Mouse (Mus musculus) thymus, adult 18-20 months (tissue): Measurements from ENCODE around the gene Phf2.

Experiments used
- DNase-seq, 2 experiments: peaks; one replicate each; pipeline ENCODE4 v3.0.0; 2022; ENCODE audit warnings: mixed read lengths in 2 of 2

Phf2 gene

GRCm38 (mm10) chr13:48870771-48871731 lies at the start of gene Phf2:
TSS of gene Phf2 (minus strand) at chr13:48871119.
- DNase-seq, result peak in 1 of 2 experiments; percentile 34

GRCm38 (mm10) chr13:48919756-48920415 lies 49.0 kb upstream of the Phf2 start:
- no peak for DNase-seq

DNA sequence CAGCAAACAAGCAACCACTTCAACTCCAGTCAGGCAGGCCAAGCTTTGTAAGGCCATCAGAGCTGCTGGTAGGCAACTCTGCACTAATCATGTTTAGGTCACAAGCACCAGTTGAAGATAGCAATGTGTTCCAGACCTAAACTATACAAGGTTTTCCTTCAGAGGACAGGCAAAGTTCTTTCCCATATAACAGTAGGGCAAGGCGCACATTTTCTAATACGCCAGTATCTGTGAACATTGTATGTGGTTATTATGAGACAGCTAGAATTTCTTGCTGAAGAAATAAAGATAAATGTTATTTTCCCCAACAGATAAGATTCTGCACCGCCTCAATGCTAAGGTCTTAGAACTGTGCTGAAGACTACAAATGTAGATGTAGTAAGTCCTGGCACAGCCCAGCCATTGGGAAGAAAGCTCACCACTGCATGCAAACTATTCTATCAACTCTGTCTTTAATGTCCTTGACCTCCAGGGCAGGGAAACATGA lies 46.2 kb upstream of the Phf2 start:
- DNase-seq, result no peak

- DNase-seq, result no peak
These were observed 42.8 kb upstream of the Phf2 start for GRCm38 (mm10) chr13:48913680-48914079.

DNA sequence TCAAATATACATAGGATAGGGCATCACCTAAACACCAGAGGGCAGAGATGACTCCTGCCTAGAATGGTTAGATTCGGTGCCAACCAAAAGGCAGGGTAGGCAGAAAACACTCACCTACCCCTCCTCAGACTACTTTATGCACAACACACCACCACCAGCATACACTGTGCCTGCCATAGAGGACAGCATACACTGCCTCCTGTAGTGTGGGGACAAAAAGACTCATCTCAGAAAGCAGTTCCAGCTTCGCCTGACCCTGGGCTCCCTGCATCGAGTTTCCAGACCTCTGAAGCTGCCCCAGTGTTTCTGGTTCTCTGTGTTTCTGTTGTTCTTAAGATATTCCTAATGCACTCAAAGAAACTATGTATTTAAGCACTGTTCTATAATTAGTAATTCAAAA lies 42.2 kb upstream of the Phf2 start:
- no peak for DNase-seq

DNA sequence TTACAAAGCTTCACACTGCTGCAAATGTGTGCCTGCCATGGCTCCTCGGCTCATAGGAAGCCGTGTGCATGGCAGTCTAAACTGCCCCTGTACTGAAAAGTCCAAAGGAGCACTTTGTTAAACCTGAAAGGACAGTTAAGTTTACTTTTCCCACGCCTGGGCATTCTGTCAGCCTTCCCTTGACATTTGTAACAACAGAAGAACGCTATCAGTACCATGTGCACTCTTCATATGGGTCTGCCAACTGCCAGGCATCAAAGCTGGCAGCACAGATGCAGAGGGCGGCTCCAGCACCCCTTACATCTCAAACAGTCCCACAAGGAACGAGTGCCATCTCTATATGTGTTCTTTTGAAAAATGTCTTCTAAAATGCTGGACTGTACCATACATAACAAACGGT lies 40.5 kb upstream of the Phf2 start:
- no peak for DNase-seq

- DNase-seq, result no peak
These were observed 34.5 kb upstream of the Phf2 start for GRCm38 (mm10) chr13:48905458-48905857.

DNA sequence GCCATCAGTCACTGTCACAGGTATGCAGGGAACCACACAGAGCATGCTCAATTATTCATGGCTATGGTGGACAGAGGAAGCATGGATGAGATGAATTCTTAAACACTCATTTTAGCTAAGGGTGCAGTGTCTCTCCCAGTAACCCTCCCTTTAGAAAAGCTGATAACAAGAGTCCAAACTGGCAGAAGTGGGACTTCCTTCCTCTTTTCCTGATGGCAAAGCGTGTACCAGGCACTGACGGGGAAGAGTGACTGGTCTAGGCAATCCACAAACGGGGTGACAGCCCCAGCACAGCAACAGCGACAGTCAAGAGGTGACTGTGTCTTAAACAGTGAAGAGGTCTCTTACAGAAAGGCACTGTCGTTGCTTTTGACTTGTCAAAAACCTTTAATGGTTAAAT lies 24.5 kb upstream of the Phf2 start:
- no peak for DNase-seq

DNA sequence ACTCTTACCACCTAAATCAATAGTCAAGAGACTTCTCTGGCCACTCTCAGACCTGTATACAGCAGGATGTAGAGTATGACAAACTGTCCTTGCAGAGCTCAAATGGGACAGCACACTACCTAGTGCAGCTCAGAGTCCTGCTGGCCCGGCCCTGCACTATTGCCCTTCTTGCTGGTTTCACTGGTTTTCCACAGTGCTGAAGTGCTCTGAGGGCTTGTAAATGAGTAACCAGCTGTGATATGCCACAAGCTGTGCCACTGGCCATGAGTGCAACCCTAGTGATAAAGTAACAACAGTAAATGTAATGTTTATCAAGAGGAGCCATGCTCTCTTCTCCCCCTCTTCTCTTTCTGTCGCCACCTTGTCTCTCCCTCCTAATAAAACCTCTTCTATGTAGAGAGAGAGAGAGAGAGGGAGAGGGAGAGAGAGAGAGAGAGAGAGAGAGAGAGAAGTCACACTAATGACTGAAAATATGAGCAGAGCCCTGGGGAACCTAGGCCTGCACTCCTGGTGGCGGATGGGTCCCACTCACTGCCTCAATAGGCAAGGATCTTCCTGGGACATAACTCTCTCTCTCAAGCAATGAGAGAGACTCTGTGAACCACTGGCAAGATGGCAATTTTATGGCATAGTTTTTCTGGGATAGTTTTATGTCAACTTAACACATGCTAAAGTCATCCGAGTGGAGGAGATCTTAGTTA lies 19.5 kb upstream of the Phf2 start:
- no peak for DNase-seq

- peak; percentile 96 to 97 for DNase-seq
These were observed 7.6 kb upstream of the Phf2 start for GRCm38 (mm10) chr13:48878534-48878933.

GRCm38 (mm10) chr13:48877805-48878204 lies 6.9 kb upstream of the Phf2 start:
- DNase-seq, result no peak

- peak in 1 of 2 experiments; percentile 18 for DNase-seq
These were observed 1.8 kb upstream of the Phf2 start for GRCm38 (mm10) chr13:48872726-48873125.

DNA sequence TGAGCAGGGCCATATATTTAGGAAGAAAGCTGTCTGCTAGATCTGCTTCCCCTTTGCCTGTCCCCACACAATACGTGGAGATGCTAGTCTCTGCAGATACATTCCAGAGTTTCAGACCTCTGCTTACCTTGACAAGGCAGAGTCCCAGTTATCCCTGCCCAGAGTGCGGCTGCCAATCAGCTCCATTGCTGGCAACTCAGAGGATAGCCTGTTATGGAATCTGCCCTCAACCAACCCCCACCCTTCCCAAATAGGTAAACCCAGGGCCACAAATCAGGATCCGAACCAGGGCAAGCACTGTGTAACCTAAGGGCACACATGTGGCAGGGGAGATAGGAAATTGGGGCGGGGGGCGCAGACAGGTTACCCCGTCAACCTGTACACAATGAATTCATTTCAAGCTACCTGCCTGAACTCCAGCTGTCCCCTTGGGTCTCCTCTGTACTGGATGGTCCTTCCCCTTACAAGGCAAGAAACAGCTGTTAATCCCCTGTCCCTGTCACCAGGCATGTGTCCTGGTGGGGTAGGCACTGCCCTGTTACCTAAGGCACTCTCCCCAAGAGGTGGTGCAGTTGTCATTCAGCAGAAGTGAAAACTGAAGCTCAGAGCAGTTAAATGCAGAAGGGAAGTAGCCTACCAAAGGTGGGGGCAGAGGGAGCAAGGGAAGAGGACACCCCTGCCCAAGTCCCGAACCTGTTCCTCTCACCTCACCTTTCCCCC lies 1.1 kb upstream of the Phf2 start:
- DNase-seq, result peak in 1 of 2 experiments; percentile 56

- DNase-seq, result peak; percentile 62 to 70
These were observed 759 bp downstream of the Phf2 start for GRCm38 (mm10) chr13:48869950-48870770.

DNA sequence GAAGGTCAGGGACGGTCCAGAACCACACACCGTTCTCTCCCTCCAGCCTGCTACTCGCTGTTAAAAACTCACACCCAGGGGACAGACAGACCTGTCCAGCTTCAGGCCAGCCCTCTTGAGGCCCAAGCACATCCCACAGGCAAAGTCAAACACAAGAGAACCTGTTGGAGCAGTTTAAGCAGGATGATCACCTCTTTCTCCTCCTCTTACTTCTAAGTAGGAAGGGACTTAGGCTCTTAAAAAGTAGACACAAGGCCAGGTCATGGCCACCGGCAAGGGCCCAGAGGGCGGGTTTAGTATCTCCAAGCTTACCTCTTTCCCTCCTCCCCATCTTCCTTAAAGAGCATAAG lies 1.3 kb downstream of the Phf2 start:
- DNase-seq, result no peak

DNA sequence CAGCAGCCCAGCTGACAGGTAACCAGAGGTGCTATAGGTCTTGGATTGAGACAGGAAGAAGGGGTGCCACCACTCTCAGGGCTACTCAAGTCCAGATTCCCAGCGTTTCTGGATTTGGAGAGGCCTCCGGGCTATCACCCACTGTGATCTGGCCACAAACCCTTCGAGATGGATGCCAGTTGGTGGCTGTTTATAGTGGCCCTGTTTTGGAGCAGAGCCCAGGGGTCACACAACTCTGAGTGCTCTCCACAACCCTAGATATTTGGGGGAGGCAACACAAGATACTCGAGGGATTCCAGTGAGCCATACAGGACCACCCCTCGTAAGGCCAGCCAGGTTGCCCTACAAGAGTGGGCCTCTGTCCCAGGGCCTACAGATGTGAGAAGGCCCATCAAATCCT lies 1.8 kb downstream of the Phf2 start:
- DNase-seq, result no peak

GRCm38 (mm10) chr13:48864673-48865356 lies 6.1 kb downstream of the Phf2 start:
- DNase-seq, result peak in 1 of 2 experiments; percentile 47

DNA sequence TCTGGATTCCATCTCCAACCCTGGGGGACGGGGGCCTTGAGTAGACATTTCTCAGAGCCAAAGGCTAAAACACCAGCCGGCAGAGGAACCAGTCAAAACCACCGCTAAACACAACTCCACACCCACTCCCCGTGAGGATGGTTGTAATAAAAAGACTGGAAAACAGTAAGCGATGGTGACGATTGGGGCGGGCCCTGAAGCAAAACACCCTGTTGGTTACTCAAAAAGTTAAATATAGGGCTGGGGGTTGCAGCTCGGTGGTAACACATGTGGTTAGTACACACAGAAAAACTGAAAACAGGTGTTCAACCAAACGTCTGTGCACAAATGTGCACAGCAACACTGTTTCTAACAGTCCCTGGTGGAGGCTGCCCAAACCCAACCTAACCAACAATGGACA lies 7.4 kb downstream of the Phf2 start:
- DNase-seq, result peak; percentile 73 to 86

GRCm38 (mm10) chr13:48861913-48862312 lies 9.0 kb downstream of the Phf2 start:
- DNase-seq, result no peak

DNA sequence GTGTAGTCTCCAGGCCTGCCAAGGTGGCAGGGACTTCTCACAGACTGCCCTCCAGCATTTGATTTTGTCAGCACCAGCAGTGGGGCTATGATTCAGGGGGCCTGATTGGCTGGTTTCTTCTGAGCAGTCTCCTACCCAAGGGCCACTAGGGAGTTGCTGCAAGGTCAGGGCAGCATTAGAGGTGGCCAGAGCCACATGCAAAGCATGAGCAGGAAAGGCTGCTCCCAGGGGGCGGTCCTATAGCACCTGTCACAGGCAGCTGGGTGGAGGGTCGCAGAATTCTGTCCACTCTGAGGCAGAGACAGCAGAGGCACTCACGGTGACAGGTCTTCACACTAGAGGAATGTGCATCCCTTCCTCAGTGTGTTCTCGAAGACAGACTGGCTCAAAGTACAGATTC lies 12.1 kb downstream of the Phf2 start:
- no peak for DNase-seq

- no peak for DNase-seq
These were observed 12.9 kb downstream of the Phf2 start for GRCm38 (mm10) chr13:48858054-48858453.
